Mouse (Mus musculus): Measurements from ENCODE around the gene Wasf2. TPM values are rescaled to one million over a fixed set of nuclear protein-coding genes. Genes with fewer than 3 reads are reported as not detected.

Gene Wasf2
- polyA plus RNA-seq, 1 experiment from 2014 or later, result 109 TPM

DNA sequence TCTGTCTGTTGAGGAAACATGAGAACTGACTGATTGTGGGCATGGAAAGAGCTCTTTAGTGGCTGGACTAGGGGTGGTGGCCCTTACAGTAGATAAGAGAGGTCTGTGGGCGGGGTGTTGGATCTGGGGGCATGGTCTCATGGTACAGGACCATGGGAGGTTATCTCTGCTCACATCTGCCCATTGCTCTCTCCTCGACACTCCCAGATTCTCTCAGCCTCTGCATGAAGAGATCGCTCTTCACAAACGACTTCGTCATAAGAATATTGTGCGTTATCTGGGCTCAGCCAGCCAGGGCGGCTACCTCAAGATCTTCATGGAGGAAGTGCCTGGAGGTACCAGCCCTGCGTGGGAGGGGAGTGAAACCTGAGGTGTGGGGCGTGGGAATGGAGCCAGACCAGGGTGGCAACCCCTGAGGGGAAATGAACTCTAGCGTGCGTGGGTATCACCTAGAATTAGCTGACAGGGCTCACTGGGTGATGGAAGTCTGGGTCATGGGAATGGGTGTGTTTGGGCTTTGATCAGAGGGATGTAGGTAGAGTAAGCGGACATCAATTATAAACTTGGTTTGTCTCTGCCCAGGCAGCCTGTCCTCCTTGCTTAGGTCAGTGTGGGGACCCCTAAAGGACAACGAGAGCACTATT lies 117.6 kb downstream of the Wasf2 start:
- Histone ChIP-seq H3K27ac (no peak overlapping the region), H3K9ac (no peak overlapping the region), H3K36me3 (no peaks in the 10 kb centered on the region), H3K27me3 (peaks cover 82% of the 10 kb centered on the region), H3K9me3 (replicated peaks) (no peaks in the 10 kb centered on the region), H3K4me1 (peaks cover 49% of the 10 kb centered on the region), H3K4me3 (replicated peaks) (no peak overlapping the region), H3K4me2 (no peak overlapping the region)
- WGBS, result 61% methylated on average over 13 of the region's 13 CpGs
- peak; percentile 42; the same call in 1 of the 2 replicates for ATAC-seq (replicated peaks; ENCODE audit: low FRiP score)

Small RNA genes lying within 50 kb of the gene (microRNA-seq; reads per million reads assigned to microRNA genes)
- gene Mir7017, result not detected

Other genes with a start within 250 kb of the Wasf2 start
- 55.9 and 57.7 TPM in 2 replicates for gene Stx12, start 246.0 kb upstream of the Wasf2 start, polyA plus RNA-seq (2015; fragmentation: Nextera tagmentation; extraction: Ambion mirVana)
- 35.1 and 35.8 TPM in 2 replicates for gene Fam76a, start 207.9 kb upstream of the Wasf2 start, polyA plus RNA-seq (2015; fragmentation: Nextera tagmentation; extraction: Ambion mirVana)
- 0.63 and 0.81 TPM in 2 replicates for gene Fgr, start 156.4 kb upstream of the Wasf2 start, polyA plus RNA-seq (2015; fragmentation: Nextera tagmentation; extraction: Ambion mirVana)
- gene Ahdc1, start 119.2 kb upstream of the Wasf2 start, polyA plus RNA-seq (2015; fragmentation: Nextera tagmentation; extraction: Ambion mirVana), result 7.4 and 10.1 TPM in 2 replicates
- gene Cd164l2, start 81.6 kb downstream of the Wasf2 start, polyA plus RNA-seq (2015; fragmentation: Nextera tagmentation; extraction: Ambion mirVana), result 7.8 and 8.2 TPM in 2 replicates
- 0.09 and 0.12 TPM in 2 replicates for gene Gpr3, start 82.0 kb downstream of the Wasf2 start, polyA plus RNA-seq (2015; fragmentation: Nextera tagmentation; extraction: Ambion mirVana)
- 4.0 and 4.3 TPM in 2 replicates for gene Map3k6, start 110.3 kb downstream of the Wasf2 start, polyA plus RNA-seq (2015; fragmentation: Nextera tagmentation; extraction: Ambion mirVana)
- gene Sytl1, start 132.6 kb downstream of the Wasf2 start, polyA plus RNA-seq (2015; fragmentation: Nextera tagmentation; extraction: Ambion mirVana), result 0.96 and 1.8 TPM in 2 replicates
- 77.3 and 85.7 TPM in 2 replicates for gene Tmem222, start 147.3 kb downstream of the Wasf2 start, polyA plus RNA-seq (2015; fragmentation: Nextera tagmentation; extraction: Ambion mirVana)
- gene Wdtc1, start 223.0 kb downstream of the Wasf2 start, polyA plus RNA-seq (2015; fragmentation: Nextera tagmentation; extraction: Ambion mirVana), result 12.0 and 13.1 TPM in 2 replicates
- gene Slc9a1, start 239.2 kb downstream of the Wasf2 start, polyA plus RNA-seq (2015; fragmentation: Nextera tagmentation; extraction: Ambion mirVana), result 7.5 and 8.3 TPM in 2 replicates

Measured in kidney, embryonic 15.5 days (tissue).